Mouse (Mus musculus) cerebellum, adult 2 months (tissue): ENCODE data around the gene Ergic1.

Source experiments
- CTCF ChIP-seq: fragments of 200-500 bp; IDR thresholded peaks from 2 replicates; pipeline ENCODE4 v1.5.1; 2011; ENCODE audit warnings: low read depth, mild to moderate bottlenecking, control low read depth, low read length, moderate library complexity, borderline replicate concordance; ENCODE audit not compliant: insufficient read depth
- POLR2A ChIP-seq: fragments of 200-500 bp; IDR thresholded peaks from 2 replicates; pipeline ENCODE4 v1.6.1; 2011; ENCODE audit warnings: low read length, control low read depth, borderline replicate concordance; ENCODE audit not compliant: insufficient read depth

- TF ChIP-seq POLR2A, result no peak
- TF ChIP-seq CTCF, result no peak
These were observed 25.8 kb upstream of the Ergic1 start for GRCm38 (mm10) chr17:26535251-26536136.
